In genomic region chr16:89861531-89861930, GRCm38 (mm10) we compare ENCODE assay signal across 21 mouse cellular contexts.
A peak's percentile ranks its signal among the peaks of the same experiment; 100 is the strongest.
DNase-seq lines count a peak whose midpoint lies in the region; ATAC-seq and TF ChIP-seq lines count a peak whose summit lies in the region.
"Had no signal": no experiment of that assay in that cellular context is flagged by ENCODE, and none has a peak within 500 bp of the region (broad histone marks: within the 10 kb centered on the region; RNA-seq: fewer than 3 reads in every experiment).

No protein-coding gene starts in this region.

- no peak overlapping the region for H3K4me3 ChIP-seq in hindbrain, embryonic 10.5 days
- H3K4me3 ChIP-seq in hindbrain, postnatal 0 days (ENCODE audit: low read length): no peak overlapping the region
- no peak overlapping the region for H3K4me3 ChIP-seq in intestine, embryonic 16.5 days (ENCODE audit: low read length)
- H3K4me3 ChIP-seq: hindbrain, embryonic 13.5 days; limb, embryonic 13.5 days; megakaryocyte, embryonic 14.5 days had no signal

- peaks cover 28% of the 10 kb centered on the region for H3K36me3 ChIP-seq in hindbrain, embryonic 10.5 days
- no peaks in the 10 kb centered on the region; the same call in 1 of the 2 replicates for H3K36me3 ChIP-seq in hindbrain, postnatal 0 days (ENCODE audit: insufficient read depth, low read length)
- no peaks in the 10 kb centered on the region for H3K36me3 ChIP-seq in intestine, embryonic 16.5 days (ENCODE audit: control insufficient read depth, insufficient read depth, low read length)

- no peak for DNase-seq in hindbrain, embryonic 10.5 days (ENCODE audit: low spot score)
- no peak for DNase-seq in hindbrain, postnatal 0 days (ENCODE audit: low spot score)
- DNase-seq in urinary bladder, adult 18-20 months (ENCODE audit: low spot score in 2 of 2): peak; percentile 51 to 68
- DNase-seq in urinary bladder, adult 2 months (ENCODE audit: low spot score): no peak
- peak; percentile 49 for DNase-seq in urinary bladder, postnatal 25 days (ENCODE audit: low spot score)
- DNase-seq in right cerebral cortex, postnatal 10 days (ENCODE audit: low spot score in 2 of 2): no peak
- no peak for DNase-seq in frontal cortex, adult 2 months (ENCODE audit: extremely low spot score in 1 of 2, low spot score in 1 of 2)
- DNase-seq: adrenal gland, postnatal 25 days; cerebellum, adult 8-10 months; heart, adult 18-20 months; kidney, adult 18-20 months; kidney, postnatal 36 days; layer of hippocampus, adult 9-11 months; liver, postnatal 0 days; right cerebral cortex, postnatal 25 days; thymus, postnatal 36 days had no signal

- TF ChIP-seq CTCF in hindbrain, postnatal 0 days (IDR thresholded peaks at IDR 0.05; ENCODE audit: low read depth): no peak

- no peak for ATAC-seq in hindbrain, postnatal 0 days
- ATAC-seq in intestine, embryonic 16.5 days: peak; percentile 48
- ATAC-seq: activated CD4-positive, CD25-positive, alpha-beta regulatory T cell, adult 4 months; liver, postnatal 0 days had no signal

- H3K9me3 ChIP-seq in hindbrain, embryonic 10.5 days: no peaks in the 10 kb centered on the region; the same call in 1 of the 2 replicates
- 0 out of 2 replicates have a peak, but pooled peaks cover 2% of the 10 kb centered on the region for H3K9me3 ChIP-seq in hindbrain, postnatal 0 days (ENCODE audit: low read length)
- no peaks in the 10 kb centered on the region for H3K9me3 ChIP-seq in intestine, embryonic 16.5 days (ENCODE audit: control insufficient read depth, low read length)
- H3K9me3 ChIP-seq: hindbrain, embryonic 13.5 days; limb, embryonic 13.5 days had no signal

- WGBS in hindbrain, embryonic 10.5 days: 69% methylated on average over 5 of the region's 5 CpGs
- WGBS in hindbrain, postnatal 0 days: 51% methylated on average over 5 of the region's 5 CpGs
- WGBS in intestine, embryonic 16.5 days: 35% methylated on average over 5 of the region's 5 CpGs

- peak overlapping the region; percentile 36; the same call in 1 of the 2 replicates for H3K27ac ChIP-seq in hindbrain, embryonic 10.5 days
- H3K27ac ChIP-seq in hindbrain, postnatal 0 days: no peak overlapping the region
- no peak overlapping the region for H3K27ac ChIP-seq in intestine, embryonic 16.5 days (ENCODE audit: low read length)
- H3K27ac ChIP-seq: hindbrain, embryonic 13.5 days; limb, embryonic 13.5 days had no signal

- no peak overlapping the region for H3K4me2 ChIP-seq in hindbrain, postnatal 0 days (ENCODE audit: low read depth, low read length)
- H3K4me2 ChIP-seq in intestine, embryonic 16.5 days (ENCODE audit: low read depth, low read length): no peak overlapping the region
- H3K4me2 ChIP-seq: hindbrain, embryonic 13.5 days; limb, embryonic 13.5 days had no signal

- H3K9ac ChIP-seq in hindbrain, postnatal 0 days (replicated peaks; ENCODE audit: low read length): no peak overlapping the region
- no peak overlapping the region for H3K9ac ChIP-seq in intestine, embryonic 16.5 days (ENCODE audit: low read depth, low read length)
- H3K9ac ChIP-seq: hindbrain, embryonic 13.5 days; limb, embryonic 13.5 days; liver, postnatal 0 days had no signal

- H3K4me1 ChIP-seq in hindbrain, embryonic 10.5 days (replicated peaks): peaks cover 50% of the 10 kb centered on the region
- no peaks in the 10 kb centered on the region for H3K4me1 ChIP-seq in hindbrain, postnatal 0 days (ENCODE audit: insufficient read depth, low read length)
- H3K4me1 ChIP-seq in intestine, embryonic 16.5 days (ENCODE audit: control insufficient read depth, insufficient read depth, low read length): peaks cover 6% of the 10 kb centered on the region

- H3K27me3 ChIP-seq in hindbrain, embryonic 10.5 days (ENCODE audit: insufficient read depth, poor library complexity, severe bottlenecking): peaks cover 3% of the 10 kb centered on the region; the same call in 1 of the 2 replicates
- H3K27me3 ChIP-seq in hindbrain, postnatal 0 days (ENCODE audit: insufficient read depth, low read length): no peaks in the 10 kb centered on the region
- no peaks in the 10 kb centered on the region for H3K27me3 ChIP-seq in intestine, embryonic 16.5 days (replicated peaks; ENCODE audit: control insufficient read depth, insufficient read depth, low read length)
- H3K27me3 ChIP-seq: hindbrain, embryonic 13.5 days; limb, embryonic 13.5 days; megakaryocyte, embryonic 14.5 days had no signal

Comparison
In these comparisons a context has a peak if more than half of its experiments do, and no peak if none do; other contexts are left out.
1. DNase-seq: peak in urinary bladder, adult 18-20 months (2 of 2) and urinary bladder, postnatal 25 days (single experiment); none in hindbrain, embryonic 10.5 days (single experiment), hindbrain, postnatal 0 days (single experiment), urinary bladder, adult 2 months (single experiment), right cerebral cortex, postnatal 10 days (0 of 2) and frontal cortex, adult 2 months (0 of 2).